Mouse (Mus musculus) limb, embryonic 14.5 days (tissue): Measurements from ENCODE around the gene Slc22a18. TPM values are rescaled to one million over a fixed set of nuclear protein-coding genes. Genes with fewer than 3 reads are reported as not detected.
"Not testable (repeated sequence)": the region's sequence is repeated elsewhere in the genome, so short reads cannot be mapped to it uniquely, and the experiment has no call there.

Source experiments
- ATAC-seq: fragments of 200-750 bp; cut with Nextera tagmentation; 2 replicates; pipeline ENCODE4 v1.8.0; 2017; ENCODE audit warnings: low read depth, moderate number of reproducible peaks, moderate TSS enrichment; ENCODE audit not compliant: low FRiP score
- DNase-seq: peaks from one replicate; pipeline ENCODE4 v3.0.0-alpha.2; 2015; ENCODE audit warnings: low spot score
- H3K27ac ChIP-seq: fragments of 300-500 bp; sonication (generic); replicated peaks from 2 replicates; pipeline ENCODE4 v1.5.1; 2014; ENCODE audit warnings: low read depth, mild to moderate bottlenecking, low read length, moderate library complexity, mixed read lengths
- H3K27me3 ChIP-seq: fragments of 300-500 bp; sonication (generic); 2 replicates; pipeline ENCODE4 v1.6.1; 2014; ENCODE audit warnings: low read length, mixed read lengths; ENCODE audit not compliant: control insufficient read depth, insufficient read depth
- H3K36me3 ChIP-seq: fragments of 300-500 bp; sonication (generic); 2 replicates; pipeline ENCODE4 v1.6.1; 2014; ENCODE audit warnings: mild to moderate bottlenecking, low read length, moderate library complexity, mixed read lengths; ENCODE audit not compliant: control insufficient read depth, insufficient read depth
- H3K4me1 ChIP-seq: fragments of 300-500 bp; sonication (generic); 2 replicates; pipeline ENCODE4 v1.6.1; 2014; ENCODE audit warnings: antibody characterized with exemption, low read length, mixed read lengths; ENCODE audit not compliant: control insufficient read depth, insufficient read depth
- H3K4me2 ChIP-seq: fragments of 300-500 bp; sonication (generic); replicated peaks from 2 replicates; pipeline ENCODE4 v1.6.1; 2014; ENCODE audit warnings: low read depth, mild to moderate bottlenecking, low read length, moderate library complexity; ENCODE audit not compliant: severe bottlenecking
- H3K4me3 ChIP-seq: fragments of 300-500 bp; sonication (generic); replicated peaks from 2 replicates; pipeline ENCODE4 v1.5.1; 2014; ENCODE audit warnings: low read length
- H3K9ac ChIP-seq: fragments of 300-500 bp; sonication (generic); 2 replicates; pipeline ENCODE4 v1.6.1; 2014; ENCODE audit warnings: mild to moderate bottlenecking, low read depth, low read length, moderate library complexity; ENCODE audit not compliant: severe bottlenecking
- H3K9me3 ChIP-seq: fragments of 300-500 bp; sonication (generic); 2 replicates; pipeline ENCODE4 v1.6.1; 2016; ENCODE audit warnings: low read length; ENCODE audit not compliant: control insufficient read depth
- POLR2A ChIP-seq: fragments of 200-500 bp; IDR thresholded peaks from 2 replicates; pipeline ENCODE4 v1.8.0; 2012; ENCODE audit warnings: inconsistent platforms, mild to moderate bottlenecking, moderate library complexity, borderline replicate concordance; ENCODE audit not compliant: insufficient read depth, insufficient read length; ENCODE audit errors: extremely low read depth
- WGBS: fragments of 180-500 bp; shearing (Covaris S2); extraction: QIAGEN DNeasy Blood & Tissue Kit; methylation state at CpG from one replicate; pipeline ENCODE4 v1.1.7; 2014; 5-methylcytosine and 5-hydroxymethylcytosine counted together
- polyA plus RNA-seq, 2 experiments: library from polyadenylated mRNA; depleted of rRNA in 1 of 2; stranded (reverse) in 1 of 2; unstranded in 1 of 2; fragments of >200 nt; fragmentation: Nextera tagmentation in 1 of 2; extraction: Ambion mirVana in 1 of 2; gene quantifications; 2 replicates each; pipeline versions ENCODE4 v1.2.1 to v1.2.3; 2012 to 2014

Slc22a18 gene
- polyA plus RNA-seq, 2 experiments, result 2.3 to 3.3 TPM

- no peak for TF ChIP-seq POLR2A
- no peak overlapping the region for H3K27ac ChIP-seq
- H3K9ac ChIP-seq, result no peak overlapping the region
- no peaks in the 10 kb centered on the region for H3K27me3 ChIP-seq
- no peaks in the 10 kb centered on the region for H3K9me3 ChIP-seq
- ATAC-seq (no peak), DNase-seq (no peak)
- H3K4me1 ChIP-seq, result no peaks in the 10 kb centered on the region
- 94% methylated on average over 3 of the region's 3 CpGs for WGBS
- no peak overlapping the region for H3K4me3 ChIP-seq
- no peak overlapping the region for H3K4me2 ChIP-seq
- peaks cover 83% of the 10 kb centered on the region for H3K36me3 ChIP-seq
These were observed 62.7 kb downstream of the Slc22a18 start for GRCm38 (mm10) chr7:143536251-143536650.

- H3K9ac ChIP-seq, H3K27ac ChIP-seq, ATAC-seq, H3K4me2 ChIP-seq, H3K9me3 ChIP-seq, H3K27me3 ChIP-seq, DNase-seq, H3K4me1 ChIP-seq, H3K4me3 ChIP-seq: not testable (repeated sequence)
- H3K36me3 ChIP-seq, result peaks cover 64% of the 10 kb centered on the region
- 94% methylated on average over 6 of the region's 6 CpGs for WGBS
These were observed 64.7 kb downstream of the Slc22a18 start for GRCm38 (mm10) chr7:143538229-143538628.

GRCm38 (mm10) chr7:143538671-143539070 lies 65.1 kb downstream of the Slc22a18 start:
- Histone ChIP-seq H3K27me3 (no peaks in the 10 kb centered on the region), H3K9me3 (no peaks in the 10 kb centered on the region), H3K27ac (no peak overlapping the region), H3K9ac (no peak overlapping the region), H3K36me3 (peaks cover 59% of the 10 kb centered on the region), H3K4me3 (no peak overlapping the region), H3K4me1 (no peaks in the 10 kb centered on the region), H3K4me2 (no peak overlapping the region)
- TF ChIP-seq POLR2A, result no peak
- 57% methylated on average over 1 of the region's 1 CpGs for WGBS
- ATAC-seq, result no peak
- DNase-seq, result no peak

- TF ChIP-seq POLR2A, result no peak
- Histone ChIP-seq H3K27ac (no peak overlapping the region), H3K4me2 (no peak overlapping the region), H3K9me3 (no peaks in the 10 kb centered on the region), H3K9ac (no peak overlapping the region), H3K27me3 (no peaks in the 10 kb centered on the region), H3K36me3 (peaks cover 13% of the 10 kb centered on the region), H3K4me1 (peaks cover 9% of the 10 kb centered on the region; the same call in 1 of the 2 replicates), H3K4me3 (no peak overlapping the region)
- ATAC-seq (no peak), DNase-seq (peak; percentile 8)
- WGBS, result 86% methylated on average over 2 of the region's 2 CpGs
These were observed 70.8 kb downstream of the Slc22a18 start for GRCm38 (mm10) chr7:143544368-143544767.

- no peaks in the 10 kb centered on the region for H3K9me3 ChIP-seq
- H3K9ac ChIP-seq, result no peak overlapping the region
- no peak overlapping the region for H3K27ac ChIP-seq
- H3K36me3 ChIP-seq, result no peaks in the 10 kb centered on the region
- no peaks in the 10 kb centered on the region for H3K27me3 ChIP-seq
- H3K4me2 ChIP-seq, result no peak overlapping the region
- ATAC-seq (no peak), DNase-seq (no peak)
- peaks cover 9% of the 10 kb centered on the region; the same call in 1 of the 2 replicates for H3K4me1 ChIP-seq
- WGBS, result 62% methylated on average over 2 of the region's 2 CpGs
- H3K4me3 ChIP-seq, result no peak overlapping the region
- TF ChIP-seq POLR2A, result no peak
These were observed 73.0 kb downstream of the Slc22a18 start for GRCm38 (mm10) chr7:143546554-143546953.
